Mouse (Mus musculus) bone marrow macrophage, adult 2 months (primary cell): ENCODE data around the gene Tmem104.

Experiments used
- CTCF ChIP-seq: IDR thresholded peaks from 2 replicates; pipeline ENCODE4 v1.5.1; 2012; ENCODE audit warnings: low read depth, mild to moderate bottlenecking, low read length, moderate library complexity
- POLR2A ChIP-seq: IDR thresholded peaks from 2 replicates; pipeline ENCODE4 v1.6.1; 2012; ENCODE audit warnings: mild to moderate bottlenecking, low read depth, low read length, borderline replicate concordance

DNA sequence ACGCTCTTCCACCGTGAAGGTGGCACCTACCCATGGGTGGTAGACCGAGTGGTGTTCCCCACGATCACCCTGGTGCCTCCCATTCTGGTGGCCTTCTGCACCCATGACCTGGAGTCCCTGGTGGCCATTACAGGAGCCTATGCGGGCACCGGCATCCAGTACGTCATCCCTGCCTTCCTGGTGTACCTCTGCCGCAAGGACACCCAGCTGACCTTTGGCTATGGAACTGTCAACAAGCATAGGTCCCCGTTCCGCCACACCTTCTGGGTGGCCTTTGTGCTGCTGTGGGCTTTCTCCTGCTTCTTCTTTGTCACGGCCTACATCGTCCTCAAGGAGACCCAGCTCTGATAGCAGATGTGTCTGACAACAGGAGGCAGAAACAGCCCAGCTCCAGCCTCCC is 56.5 kb downstream of the Tmem104 start:
- no peak for TF ChIP-seq CTCF
- no peak for TF ChIP-seq POLR2A
